Mouse (Mus musculus) gastrocnemius, adult 8-10 months (tissue): ENCODE measurements around the gene Ppp1r11. TPM values are rescaled to one million over a fixed set of nuclear protein-coding genes. Genes with fewer than 3 reads are reported as not detected.

Experiments used
- DNase-seq, 2 experiments: peaks; one replicate each; pipeline ENCODE4 v3.0.0; 2022; ENCODE audit warnings: low spot score in 2 of 2
- total RNA-seq, 4 experiments: library from RNA; stranded (reverse); gene quantifications; 2 replicates each; pipeline ENCODE4 v1.2.4; 2022

The Ppp1r11 gene
- total RNA-seq, 4 experiments from 2014 or later: 53.7 to 69.7 (median 62.4) TPM

- DNase-seq: no peak
Observed at GRCm38 (mm10) chr17:36966875-36967274, 15.3 kb upstream of the Ppp1r11 start.

GRCm38 (mm10) chr17:36961125-36961524, 9.6 kb upstream of the Ppp1r11 start:
- DNase-seq: no peak

DNA sequence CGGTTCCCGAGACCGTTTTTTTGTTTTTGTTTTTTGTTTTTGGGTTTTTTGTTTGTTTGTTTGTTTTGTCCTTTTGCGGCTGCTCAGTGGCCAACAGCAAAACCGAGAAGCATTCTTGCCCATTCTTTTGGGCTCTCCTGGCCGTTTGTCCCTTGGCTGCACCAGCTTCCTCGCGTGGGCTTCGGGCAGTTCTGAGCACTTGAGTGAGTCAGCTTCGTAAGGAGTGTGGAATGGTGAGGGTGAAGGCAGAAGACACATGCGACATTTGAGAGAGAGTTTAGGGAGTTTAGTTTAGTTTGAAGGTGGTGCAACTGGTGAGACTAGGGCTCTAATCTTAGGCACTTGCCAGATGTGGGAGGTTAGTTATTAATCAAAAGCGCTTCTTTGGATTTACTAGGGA, 7.3 kb upstream of the Ppp1r11 start:
- DNase-seq: no peak

- DNase-seq: peak; percentile 90 to 94
Observed at GRCm38 (mm10) chr17:36957999-36958743, 6.6 kb upstream of the Ppp1r11 start, which contains the start of the genes Znrd1 and Znrd1as. Gene Znrd1 (minus strand): TSS chr17:36958559. Gene Znrd1as (plus strand): TSS chr17:36958592.

DNA sequence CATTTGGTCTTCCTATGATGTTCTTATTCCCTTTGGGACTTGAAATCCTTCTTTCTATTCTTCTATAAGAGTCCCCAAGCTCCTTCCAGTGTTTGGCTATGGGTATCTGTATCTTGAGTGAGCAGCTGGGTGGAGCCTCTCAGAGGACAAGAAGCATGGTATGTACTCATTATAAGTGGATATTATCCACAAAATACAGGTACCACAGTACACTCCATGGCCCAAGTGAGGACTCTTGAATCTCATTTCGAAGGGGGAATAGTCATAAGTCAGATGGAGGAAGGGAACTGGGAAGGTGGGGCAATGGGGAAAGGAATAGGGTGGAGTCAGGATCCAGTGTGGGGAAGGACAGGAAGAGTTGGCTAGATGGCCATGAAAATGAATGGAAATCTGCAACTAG, 1.5 kb upstream of the Ppp1r11 start:
- no peak for DNase-seq

GRCm38 (mm10) chr17:36952631-36953030, 1.1 kb upstream of the Ppp1r11 start:
- no peak for DNase-seq

DNA sequence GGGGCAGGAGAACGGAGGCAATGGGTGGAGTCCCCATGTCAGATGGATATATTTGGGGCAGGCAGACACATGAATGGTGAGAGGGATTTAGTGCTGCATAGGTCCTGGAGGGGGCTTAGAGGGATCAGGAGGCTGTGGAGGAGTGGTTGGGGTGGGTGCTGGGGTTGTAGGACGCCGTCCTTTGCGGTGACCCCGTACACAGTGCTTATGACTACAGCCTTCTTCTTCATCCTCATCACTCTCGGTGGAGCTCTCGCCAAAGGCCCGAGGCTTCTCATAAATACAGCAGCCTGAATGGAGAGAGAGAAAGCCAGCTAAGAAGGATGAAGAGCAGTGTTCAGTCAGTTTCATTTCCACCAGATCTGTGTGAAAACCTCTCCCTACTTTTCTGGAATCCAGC, 2.3 kb downstream of the Ppp1r11 start:
- no peak for DNase-seq

GRCm38 (mm10) chr17:36948286-36948685, 3.3 kb downstream of the Ppp1r11 start:
- DNase-seq: no peak

DNA sequence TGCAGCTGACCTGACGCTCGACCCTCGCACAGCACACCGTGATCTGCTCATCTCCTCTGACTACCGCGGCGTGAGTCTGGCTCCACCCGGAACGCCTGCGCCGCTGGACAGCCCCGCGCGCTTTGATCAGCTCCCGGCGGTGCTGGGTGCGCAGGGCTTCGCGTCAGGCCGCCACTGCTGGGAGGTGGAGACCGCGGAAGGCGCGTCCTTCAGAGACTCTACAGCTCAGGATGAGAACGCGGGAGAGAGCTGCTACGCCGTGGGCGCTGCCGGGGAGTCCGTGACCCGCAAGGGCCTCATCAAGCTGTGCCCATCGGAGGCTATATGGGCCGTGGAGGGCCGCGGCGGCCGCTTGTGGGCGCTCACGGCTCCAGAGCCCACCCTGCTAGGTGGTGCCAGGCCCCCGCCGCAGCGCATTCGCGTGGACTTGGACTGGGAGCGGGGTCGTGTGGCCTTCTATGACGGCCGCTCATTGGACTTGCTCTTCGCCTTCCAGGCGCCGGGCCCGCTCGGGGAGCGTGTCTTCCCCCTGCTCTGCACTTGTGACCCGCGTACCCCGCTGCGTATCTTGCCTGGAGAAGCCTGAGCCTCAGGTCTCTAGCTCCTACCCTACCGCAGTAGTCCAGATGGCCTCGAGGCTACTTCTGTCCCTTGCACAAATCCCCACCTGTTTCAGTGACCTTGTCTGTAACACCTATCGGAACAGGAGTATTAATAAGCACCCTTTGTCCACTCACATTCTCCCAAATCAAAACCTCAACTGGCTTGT, 4.3 kb downstream of the Ppp1r11 start:
- peak; percentile 23 to 28 for DNase-seq

DNA sequence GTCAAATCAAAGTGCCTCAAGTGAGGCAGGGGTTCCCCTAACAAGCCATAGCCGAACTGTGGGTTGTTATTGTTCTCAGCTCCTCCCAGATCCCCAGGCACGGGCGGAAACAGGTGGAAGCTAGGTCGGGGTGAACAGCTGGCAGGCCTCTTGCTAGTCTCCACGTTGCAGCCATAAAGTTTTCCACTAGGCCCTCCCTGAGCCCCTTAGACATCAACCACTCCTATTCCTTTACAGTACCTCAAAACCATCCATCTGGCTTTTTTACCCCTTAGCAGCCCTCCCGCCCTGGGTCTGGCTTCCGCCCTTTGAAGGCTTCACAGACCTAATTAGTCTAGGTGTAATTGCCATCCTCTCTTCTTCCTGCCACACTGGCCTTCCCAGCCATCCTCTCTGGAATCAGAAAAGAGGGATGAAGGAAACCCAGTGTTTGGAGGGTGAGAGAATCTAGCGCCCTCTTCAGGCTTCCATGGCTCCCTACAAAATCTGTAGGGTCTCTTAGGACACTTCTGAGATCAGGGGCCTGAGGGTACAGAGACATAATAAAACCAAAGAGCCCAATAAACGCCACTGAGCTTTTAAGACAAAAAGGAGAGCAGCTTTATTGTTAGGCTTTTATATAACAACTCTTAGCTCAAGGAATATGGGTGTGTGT, 7.3 kb downstream of the Ppp1r11 start:
- DNase-seq: no peak

- DNase-seq: no peak
Observed at GRCm38 (mm10) chr17:36943691-36944090, 7.8 kb downstream of the Ppp1r11 start.

GRCm38 (mm10) chr17:36942791-36943471, 8.6 kb downstream of the Ppp1r11 start, which contains the start of gene Rnf39:
Gene Rnf39 (plus strand): TSS chr17:36942918.
- no peak for DNase-seq

GRCm38 (mm10) chr17:36942391-36942790, 9.2 kb downstream of the Ppp1r11 start:
- no peak for DNase-seq

GRCm38 (mm10) chr17:36938056-36938455, 13.5 kb downstream of the Ppp1r11 start:
- no peak for DNase-seq

DNA sequence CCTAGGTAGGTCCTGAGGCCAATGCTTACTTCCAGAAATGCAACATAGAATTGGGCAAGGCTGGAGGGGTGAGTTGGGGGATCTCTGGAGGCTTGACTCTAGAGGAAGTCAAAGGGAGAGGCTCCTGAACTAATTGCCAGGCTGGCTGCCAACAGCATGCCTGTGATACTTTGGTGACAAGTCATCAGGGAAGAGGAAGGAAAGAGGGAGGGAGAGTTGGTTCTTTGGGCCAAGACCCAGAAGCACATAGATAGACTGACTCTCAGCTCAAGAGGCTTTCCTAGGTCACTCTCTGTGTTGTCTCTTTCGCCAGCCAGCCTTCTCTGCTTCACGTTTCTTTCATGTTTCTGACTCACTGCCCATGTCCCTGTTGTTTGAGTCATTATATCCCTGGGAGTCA, 19.7 kb downstream of the Ppp1r11 start:
- no peak for DNase-seq

DNA sequence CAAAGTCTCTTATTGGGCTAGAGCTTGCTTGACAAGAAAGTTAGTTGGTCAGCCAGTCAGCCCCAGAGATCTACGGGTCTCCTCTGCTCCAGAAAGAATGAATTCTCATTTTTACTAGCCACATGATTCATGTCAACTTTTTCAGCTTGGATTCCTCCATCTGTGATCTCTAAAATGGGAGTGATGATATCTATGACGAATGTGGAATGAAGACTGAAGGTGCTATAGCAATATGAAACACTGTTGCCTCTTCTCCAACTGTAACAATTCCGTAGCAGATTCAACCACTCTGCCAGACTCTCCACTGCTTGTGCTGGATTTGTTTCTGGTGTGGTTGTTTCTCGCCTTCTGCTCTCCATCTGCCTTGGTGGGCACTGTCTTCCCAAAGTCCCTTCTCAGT, 20.4 kb downstream of the Ppp1r11 start:
- no peak for DNase-seq

DNA sequence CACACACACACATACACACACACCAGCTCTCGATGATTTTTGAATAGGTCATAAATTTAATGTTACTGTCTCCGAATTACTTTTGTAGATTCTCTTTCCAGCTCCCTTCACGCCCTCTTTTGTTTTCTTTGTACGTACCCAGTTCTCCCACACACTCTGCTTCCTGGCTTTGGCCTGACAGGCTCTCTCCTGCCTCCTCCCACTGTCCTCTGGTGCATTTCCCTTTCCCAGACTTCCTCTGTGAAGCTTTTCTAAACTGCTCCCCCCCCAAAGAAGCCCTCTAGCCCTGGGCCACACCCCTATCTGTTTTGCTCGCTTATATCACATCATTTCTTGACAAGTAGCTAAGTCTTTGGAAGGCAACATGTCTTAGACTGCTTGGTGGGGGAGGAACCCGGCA, 21.3 kb downstream of the Ppp1r11 start:
- DNase-seq: no peak

- DNase-seq: no peak
Observed at GRCm38 (mm10) chr17:36929236-36929932, 22.2 kb downstream of the Ppp1r11 start.

DNA sequence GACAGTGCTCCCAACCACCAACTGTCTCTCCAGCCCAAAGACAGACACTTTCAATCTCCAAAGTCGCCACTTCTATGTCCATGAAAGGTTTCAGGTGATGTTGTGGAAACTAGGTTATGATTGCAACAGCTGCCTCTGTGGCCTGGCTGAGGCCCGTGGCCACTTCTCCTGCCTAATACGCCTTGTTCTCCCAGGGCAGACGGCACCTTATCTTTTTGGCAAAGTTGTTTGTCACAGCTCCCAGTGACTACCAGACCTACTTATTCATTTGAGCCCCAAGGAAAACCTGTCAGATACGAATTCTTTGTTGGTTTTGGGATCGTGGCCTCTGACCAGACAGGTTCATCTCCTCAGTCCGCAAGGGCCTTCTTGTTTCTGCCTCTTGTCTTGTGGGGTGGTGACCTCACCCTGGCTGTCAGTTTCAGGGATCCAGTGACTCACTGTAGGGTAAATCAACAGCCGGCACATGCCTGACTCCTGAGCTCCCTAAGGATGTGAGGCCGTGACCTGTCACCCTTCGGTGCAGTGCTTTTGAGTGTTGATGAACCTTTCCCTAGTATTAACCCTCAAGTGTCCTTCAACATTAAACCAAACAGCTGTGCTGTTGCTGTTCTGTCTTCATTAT, 23.9 kb downstream of the Ppp1r11 start:
- DNase-seq: no peak

- DNase-seq: no peak
Observed at GRCm38 (mm10) chr17:36923491-36923890, 28.1 kb downstream of the Ppp1r11 start.
